Mouse (Mus musculus): ENCODE results near the gene Dcaf5.

- TF ChIP-seq CTCF (IDR thresholded peaks at IDR 0.05; ENCODE audit: control insufficient read depth, insufficient read depth, low read length): no peak
- no peak for TF ChIP-seq POLR2A (IDR thresholded peaks at IDR 0.05; ENCODE audit: borderline replicate concordance, control insufficient read depth, low read depth, low read length)
Observed at GRCm38 (mm10) chr12:80311959-80312669, 124.3 kb downstream of the Dcaf5 start.

Measured in bone marrow, adult 2 months (tissue).